Mouse (Mus musculus) CD4-positive, CD25-positive, alpha-beta regulatory T cell, adult 4 months (primary cell): ENCODE data around the gene Tgfbr3l. TPM values are rescaled to one million over a fixed set of nuclear protein-coding genes. Genes with fewer than 3 reads are reported as not detected.

Experiments used
- ATAC-seq: one replicate; pipeline ENCODE4 v1.8.0; 2017
- polyA plus RNA-seq, 2 experiments: library from polyadenylated mRNA; unstranded; fragments of 100-300 nt; shearing (Covaris generic); gene quantifications; one replicate each; pipeline ENCODE4 v1.2.1; 2017

Gene Tgfbr3l
- polyA plus RNA-seq, 2 experiments from 2014 or later, result 7.2 to 9.6 TPM

DNA sequence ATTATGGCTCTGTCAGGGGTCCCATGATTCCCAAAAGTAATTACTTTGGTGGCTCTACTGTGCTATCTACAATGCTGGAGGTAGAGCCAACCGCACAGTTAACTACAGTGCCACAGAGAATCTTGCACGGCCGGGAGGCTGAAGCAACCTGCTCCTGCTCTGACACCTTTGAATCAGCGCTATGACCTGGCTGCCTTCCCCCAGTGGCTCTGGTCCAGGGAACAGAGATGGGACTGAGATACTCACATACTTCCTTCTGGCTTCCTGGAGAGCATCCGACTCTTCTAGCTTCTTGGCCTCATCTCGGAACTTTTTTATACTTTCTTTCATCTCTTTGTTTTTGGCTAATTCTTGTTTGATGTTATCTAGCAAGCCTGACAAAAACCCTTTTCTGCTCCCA lies 21.6 kb downstream of the Tgfbr3l start:
- no peak for ATAC-seq

DNA sequence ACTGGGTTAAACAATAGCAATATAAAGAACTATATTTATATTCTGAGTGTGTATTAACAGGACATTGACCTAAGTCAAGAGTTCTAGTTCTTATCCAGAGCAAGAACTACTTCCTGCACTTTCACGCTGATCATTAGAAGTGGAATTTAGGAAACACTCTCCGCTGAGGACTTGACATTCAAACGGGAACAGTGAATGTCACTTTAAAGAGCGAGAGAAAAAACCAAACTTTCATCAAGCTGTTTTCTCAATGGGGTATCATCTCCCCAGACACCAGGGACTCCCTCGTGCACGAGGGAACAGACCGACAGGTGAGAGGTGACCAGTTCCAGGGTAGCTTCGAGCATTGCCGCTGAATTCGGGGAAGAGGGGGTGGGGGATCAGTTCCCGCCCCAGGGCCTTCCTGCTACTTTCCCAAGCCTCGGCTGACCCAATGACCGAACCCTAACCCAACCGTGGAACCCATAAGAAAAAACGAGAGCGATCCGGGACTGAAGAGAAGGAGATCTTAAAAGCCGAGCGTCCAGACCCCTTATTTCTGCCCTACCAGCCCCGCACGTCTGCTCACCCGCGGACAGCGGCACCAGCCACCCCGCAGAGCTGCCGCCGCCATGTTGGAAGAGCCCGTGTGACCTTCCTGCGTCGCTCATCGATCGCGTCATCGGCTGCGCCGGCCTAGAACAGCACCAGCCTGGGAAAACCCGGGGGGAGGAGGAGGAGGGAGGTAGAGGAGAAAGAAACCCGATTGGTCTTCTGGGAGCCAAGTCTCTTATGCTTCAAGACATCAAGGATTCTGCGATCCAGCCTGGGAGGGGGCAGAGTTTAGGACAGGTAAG lies 27.5 kb downstream of the Tgfbr3l start, which contains the start of gene Timm44:
Gene Timm44, minus strand, starts transcription at position 639 of the 836 bp plus-strand sequence.
- ATAC-seq, result peak; percentile 98

- no peak for ATAC-seq
Observed at GRCm38 (mm10) chr8:4276111-4276465, 28.1 kb downstream of the Tgfbr3l start.

DNA sequence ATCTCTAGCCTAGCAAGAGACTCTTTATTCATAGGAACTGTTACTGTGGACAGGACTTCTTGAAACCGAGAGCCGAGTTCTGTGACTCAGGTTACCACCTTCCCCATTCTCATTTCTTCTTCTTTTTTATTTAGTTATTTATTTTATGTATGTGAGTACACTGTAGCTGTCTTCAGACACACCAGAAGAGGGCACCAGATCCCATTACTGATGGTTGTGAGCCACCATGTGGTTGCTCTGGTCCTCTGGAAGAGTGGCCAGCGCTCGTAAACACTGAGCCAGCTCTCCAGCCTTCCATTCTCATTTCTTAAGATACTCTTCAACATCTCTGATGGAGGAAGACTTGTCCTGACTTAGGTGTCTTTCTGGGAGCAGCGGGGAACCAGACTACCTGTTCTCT lies 44.7 kb downstream of the Tgfbr3l start:
- ATAC-seq, result no peak

DNA sequence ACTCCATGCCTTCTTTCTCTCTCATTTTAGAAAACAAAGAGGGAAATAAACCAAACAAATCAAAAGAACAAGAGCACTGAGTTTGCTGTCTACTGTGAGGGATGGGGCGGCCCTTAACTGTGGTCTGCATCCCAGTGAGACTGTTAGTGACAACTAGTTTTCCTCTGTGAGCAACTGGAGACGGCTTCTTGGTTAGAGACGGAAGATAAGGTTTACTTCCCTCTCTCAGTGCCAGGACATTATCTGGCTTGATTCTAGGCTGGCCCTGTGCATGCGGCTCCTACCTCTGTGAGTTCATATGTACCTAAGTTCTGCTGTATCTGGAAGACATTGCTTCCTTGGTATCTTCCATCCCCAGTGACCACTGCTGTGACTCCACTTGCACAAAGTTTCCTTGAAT lies 49.8 kb downstream of the Tgfbr3l start:
- no peak for ATAC-seq

Other genes starting within 250 kb of the Tgfbr3l start
- gene Cd209f, start 142.4 kb upstream of the Tgfbr3l start, polyA plus RNA-seq, result under 1 TPM in 1 of 2 experiments, not detected in 1; 0.30 TPM
- under 1 TPM in 1 of 2 experiments, not detected in 1; 0.15 TPM for gene Cd209g, start 114.1 kb upstream of the Tgfbr3l start, polyA plus RNA-seq
- gene Evi5l, start 81.6 kb upstream of the Tgfbr3l start, polyA plus RNA-seq, result 1 to 10 TPM; 5.6 to 7.8 TPM
- under 1 TPM in 1 of 2 experiments, not detected in 1; 0.49 TPM for gene Prr36, start 30.8 kb upstream of the Tgfbr3l start, polyA plus RNA-seq
- under 1 TPM in 1 of 2 experiments, not detected in 1; 0.34 TPM for gene Lrrc8e, start 21.4 kb upstream of the Tgfbr3l start, polyA plus RNA-seq
- 10 to 100 TPM; 23.2 to 31.7 TPM for gene Map2k7, start 9.5 kb upstream of the Tgfbr3l start, polyA plus RNA-seq
- gene Gm49320, start 9.3 kb upstream of the Tgfbr3l start, polyA plus RNA-seq, result under 1 TPM in 1 of 2 experiments, not detected in 1; 0.46 TPM
- 10 to 100 TPM; 12.8 TPM for gene Snapc2, start 4.9 kb downstream of the Tgfbr3l start, polyA plus RNA-seq
- gene Ctxn1, start 11.1 kb downstream of the Tgfbr3l start, polyA plus RNA-seq, result not detected
- 100 to 1,000 TPM in 1 of 2 experiments, 10 to 100 TPM in 1; 75.2 to 122 TPM for gene Timm44, start 27.7 kb downstream of the Tgfbr3l start, polyA plus RNA-seq
- gene Ccl25, start 77.0 kb downstream of the Tgfbr3l start, polyA plus RNA-seq, result 10 to 100 TPM; 12.2 to 12.5 TPM
- 10 to 100 TPM; 20.4 to 38.9 TPM for gene Elavl1, start 77.2 kb downstream of the Tgfbr3l start, polyA plus RNA-seq
- 100 to 1,000 TPM in 1 of 2 experiments, 10 to 100 TPM in 1; 84.6 to 113 TPM for gene Cers4, start 244.8 kb downstream of the Tgfbr3l start, polyA plus RNA-seq